Mouse (Mus musculus): Measurements from ENCODE around the gene Nr1i2.
"Not testable (repeated sequence)": the region's sequence is repeated elsewhere in the genome, so short reads cannot be mapped to it uniquely, and the experiment has no call there.

The Nr1i2 gene

DNA sequence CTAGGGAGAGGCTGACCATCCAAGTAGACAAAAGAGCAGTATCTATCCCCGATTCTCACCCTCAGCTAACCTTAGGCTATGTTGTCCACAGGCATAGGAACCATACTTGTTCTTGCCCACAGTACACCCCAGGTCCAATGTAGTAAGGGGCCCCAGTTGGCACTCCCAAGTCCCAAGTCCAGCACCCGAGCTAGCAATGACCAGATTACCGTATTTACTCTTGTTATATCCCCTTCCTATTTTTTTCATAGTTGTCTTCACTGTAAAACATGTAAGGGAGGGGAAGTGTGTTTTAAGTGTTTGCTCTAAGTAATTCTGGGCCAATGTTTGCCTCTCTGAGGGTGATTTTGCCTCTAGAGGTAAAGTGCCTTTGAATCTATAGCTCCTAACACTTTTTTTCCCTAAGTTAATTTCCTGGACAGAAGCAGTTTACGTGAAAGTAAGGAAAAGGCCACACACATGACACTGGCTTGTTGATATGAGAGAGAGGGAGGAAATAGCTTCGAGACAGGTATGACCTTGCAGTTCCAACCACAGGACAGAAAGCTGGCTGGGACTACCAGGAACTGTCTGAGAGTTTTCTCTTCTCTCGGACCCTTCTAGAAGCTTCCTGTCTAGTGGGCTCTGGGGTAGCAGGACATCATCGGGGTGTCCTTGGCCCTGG is at the start of gene Nr1i2:
Gene Nr1i2 (minus strand): TSS at position 140 of the 664 bp plus-strand sequence.
- DNase-seq (ENCODE audit: low spot score): no peak

DNA sequence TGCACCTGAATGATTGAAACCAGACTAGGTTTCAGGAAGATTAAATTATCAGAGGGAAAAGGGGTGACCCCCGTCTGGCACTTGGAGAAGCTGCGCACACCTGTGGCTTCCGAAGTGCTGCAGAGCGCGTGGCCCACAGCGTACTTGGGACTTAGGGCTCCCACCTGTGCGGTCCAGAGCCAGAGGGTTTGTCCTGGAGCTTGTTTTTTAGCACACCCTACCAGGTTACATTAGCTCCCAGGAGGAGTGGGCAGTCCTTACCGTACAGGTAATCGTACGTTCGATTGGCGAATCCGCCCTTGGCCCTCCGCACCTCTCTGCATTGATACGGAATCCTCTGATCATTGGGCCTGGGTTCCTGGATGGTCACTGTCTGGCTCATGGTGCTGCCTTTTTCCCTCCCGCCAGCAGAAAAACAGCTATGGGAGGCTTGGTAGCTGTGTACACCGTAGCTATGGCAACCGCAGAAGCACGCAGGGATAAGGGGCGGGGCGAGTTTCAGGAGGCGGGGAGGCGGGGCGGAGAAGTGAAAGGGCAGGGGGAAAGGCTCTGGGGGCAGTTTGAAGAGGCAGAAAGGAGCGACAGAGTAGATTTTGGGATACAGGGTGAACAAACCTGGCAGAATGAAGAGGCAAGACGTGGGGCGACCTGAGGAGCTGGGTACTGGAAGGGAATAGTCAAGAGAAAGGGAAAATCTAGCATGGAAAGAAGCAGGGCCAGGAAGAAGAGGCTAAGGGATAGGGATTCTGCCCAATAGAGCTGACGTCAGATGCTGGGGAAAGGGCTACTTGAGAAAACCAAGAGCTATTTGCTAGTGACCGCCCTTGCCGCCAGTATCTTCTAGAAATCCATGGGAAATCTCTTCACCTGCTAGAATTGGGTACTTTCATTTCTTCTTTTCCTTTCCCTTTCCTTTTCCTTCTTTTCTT is 47.0 kb upstream of the Nr1i2 start, which contains the start of gene Maats1:
Gene Maats1 (minus strand): TSS at position 748 of the 929 bp plus-strand sequence.
- peak; percentile 70 for DNase-seq (ENCODE audit: low spot score)

DNA sequence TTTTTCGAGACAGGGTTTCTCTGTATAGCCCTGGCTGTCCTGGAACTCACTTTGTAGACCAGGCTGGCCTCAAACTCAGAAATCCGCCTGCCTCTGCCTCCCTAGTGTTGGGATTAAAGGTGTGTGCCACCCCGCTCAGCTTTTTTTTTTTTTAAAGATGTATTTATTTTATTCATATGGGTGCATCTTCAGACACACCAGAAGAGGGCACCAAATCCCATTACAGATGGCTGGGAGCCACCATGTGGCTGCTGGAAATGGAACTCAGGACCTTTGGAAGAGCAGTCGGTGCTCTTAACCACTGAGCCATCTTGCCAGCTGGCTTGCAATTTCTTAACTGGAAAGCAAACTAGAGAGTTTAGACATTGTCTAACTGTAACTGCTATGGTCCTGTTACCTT is 43.5 kb upstream of the Nr1i2 start:
- DNase-seq (ENCODE audit: low spot score): not testable (repeated sequence)

DNA sequence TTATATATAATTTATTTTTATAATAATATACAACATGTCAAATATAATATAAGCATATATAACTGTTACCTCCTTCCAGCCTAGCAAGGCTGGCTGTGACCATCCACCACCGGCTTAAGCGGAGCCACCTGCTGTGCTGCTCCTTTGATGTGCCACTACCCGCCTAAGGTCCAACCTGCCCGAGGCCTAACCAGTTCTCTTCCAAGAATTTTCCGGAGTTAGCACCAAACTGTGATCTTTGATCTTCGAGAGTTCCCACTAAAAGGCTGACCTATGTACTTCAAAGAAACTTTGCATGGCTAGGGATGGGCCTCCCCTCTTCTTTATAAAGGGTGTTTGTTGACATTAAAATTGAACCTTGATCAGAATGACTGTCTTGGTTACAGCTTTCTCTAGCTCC is 39.8 kb upstream of the Nr1i2 start:
- DNase-seq (ENCODE audit: low spot score): no peak

DNA sequence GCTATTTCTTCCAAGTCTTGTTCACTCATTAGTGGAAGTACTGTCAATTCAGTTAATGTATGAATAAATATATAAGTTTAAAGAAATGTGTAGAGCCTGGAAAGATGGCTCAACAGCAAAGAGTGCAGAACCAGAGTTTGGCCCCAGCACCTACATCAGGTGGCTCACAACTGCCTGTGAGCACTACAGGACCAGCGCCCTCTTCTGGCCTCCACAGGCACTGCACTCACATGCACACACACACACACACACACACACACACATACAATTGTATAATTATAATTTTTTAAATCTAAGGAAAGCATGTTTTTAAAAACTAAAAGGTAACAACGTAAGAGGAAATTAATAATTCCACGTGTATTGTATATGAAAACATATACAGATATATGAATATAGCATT is 34.7 kb upstream of the Nr1i2 start:
- no peak for DNase-seq (ENCODE audit: low spot score)

DNA sequence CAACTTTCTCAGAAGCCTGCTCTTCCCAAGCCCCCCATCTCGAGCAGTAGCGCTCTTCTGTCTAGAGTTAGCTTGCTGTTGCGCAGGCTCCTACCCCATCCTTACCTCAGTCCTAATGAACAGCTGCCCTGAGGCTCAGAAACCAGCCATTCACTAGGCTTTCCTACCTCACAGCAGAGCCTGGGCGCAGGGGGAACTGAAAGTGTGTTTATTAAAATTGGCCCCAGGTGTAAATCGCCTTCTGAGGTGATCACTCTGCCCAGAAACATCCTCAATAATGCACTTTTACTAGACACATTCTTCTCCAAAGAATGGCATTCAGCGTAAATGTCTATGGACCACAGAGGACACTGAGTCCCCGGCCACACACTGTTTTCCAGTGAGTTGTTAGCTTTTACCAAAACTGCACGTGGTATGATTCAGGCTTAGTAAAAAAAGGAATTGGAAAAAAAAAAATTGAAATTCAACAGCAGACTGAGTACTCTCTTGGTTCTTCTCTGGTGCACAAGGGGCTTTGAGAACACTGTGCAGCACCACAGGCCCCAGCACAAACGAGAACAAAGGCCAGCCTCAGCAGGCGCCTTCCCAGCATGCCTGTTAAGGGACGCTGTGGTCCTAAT is 32.3 kb upstream of the Nr1i2 start:
- no peak for DNase-seq (ENCODE audit: low spot score)

DNA sequence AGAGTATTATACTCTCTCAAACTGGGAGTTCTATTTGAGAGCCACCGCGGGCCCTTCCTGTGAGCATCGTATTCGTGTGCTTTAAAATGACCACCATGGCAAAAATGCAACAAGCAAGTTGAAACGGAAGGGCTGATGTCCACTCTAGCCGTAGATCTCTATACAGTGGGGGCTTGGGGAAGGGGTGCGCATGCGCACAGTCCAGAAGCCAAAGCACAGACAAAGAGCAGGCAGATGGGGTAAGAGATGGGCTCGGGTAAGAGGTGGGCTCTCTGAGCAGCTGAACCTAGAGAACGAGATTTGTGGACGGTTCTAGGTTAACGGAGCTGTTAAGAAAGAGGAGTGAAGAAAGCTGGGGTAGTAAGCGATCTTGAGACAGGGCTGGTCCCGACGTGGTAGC is 29.7 kb upstream of the Nr1i2 start:
- no peak for DNase-seq (ENCODE audit: low spot score)

DNA sequence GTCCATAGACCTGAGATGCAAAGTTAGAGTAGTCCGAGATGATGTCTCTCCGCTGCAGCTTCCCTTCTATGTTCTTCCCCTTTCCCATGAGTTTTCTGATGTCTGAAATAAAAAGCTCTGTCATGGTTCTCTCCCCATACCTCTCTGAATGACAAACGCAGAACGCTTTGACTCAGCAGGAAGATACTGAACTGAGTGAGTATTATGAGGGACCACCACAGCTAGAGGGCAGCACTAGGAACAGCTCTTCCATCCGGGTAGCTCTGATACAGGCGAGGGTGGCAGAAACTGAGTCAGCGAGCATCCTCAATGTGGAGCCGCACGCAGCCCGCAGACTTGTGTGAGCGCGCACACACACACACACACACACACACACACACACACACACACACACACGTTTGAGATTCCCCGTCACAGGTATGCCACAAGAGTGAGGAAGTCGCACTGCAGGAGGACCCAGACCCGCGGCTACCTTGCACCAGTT is 26.9 kb upstream of the Nr1i2 start:
- DNase-seq (ENCODE audit: low spot score): peak; percentile 72

DNA sequence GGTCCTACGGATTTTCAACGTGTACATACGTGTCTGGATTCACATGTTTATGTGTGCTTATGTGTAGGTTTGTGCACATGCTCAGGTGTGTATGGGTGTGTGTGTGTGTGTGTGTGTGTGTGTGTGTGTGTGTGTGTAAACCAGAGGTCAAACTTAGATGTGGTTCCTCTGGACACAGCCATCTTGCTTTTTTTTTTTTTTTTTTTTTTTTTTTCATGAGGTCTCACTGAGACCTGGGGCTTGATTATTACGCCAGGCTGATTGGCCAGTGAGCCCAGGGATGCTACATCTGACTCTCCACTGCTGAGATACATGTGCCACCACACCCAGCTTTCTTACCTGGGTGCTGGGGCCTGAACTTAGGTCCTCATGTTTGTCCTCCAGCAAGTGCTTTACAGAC is 24.5 kb upstream of the Nr1i2 start:
- no peak for DNase-seq (ENCODE audit: low spot score)

DNA sequence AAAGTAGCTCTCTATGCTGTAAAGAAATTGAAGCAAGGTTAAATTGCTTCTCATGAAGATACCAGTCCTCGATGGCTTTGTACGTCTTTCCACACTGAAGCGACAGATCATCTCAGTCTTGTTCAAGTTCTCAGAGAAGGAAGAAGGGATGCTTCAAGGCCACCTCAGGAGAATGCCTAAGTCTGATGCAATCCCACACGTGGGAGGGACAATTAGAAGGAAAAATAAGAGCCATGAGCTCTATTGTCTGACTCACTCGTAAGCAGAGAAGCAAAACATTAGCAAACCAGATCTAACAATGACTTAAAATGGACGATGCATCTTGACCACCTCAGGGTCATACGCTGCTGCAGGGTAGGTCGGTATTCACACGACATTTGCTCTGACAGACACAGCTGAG is 23.9 kb upstream of the Nr1i2 start:
- no peak for DNase-seq (ENCODE audit: low spot score)

DNA sequence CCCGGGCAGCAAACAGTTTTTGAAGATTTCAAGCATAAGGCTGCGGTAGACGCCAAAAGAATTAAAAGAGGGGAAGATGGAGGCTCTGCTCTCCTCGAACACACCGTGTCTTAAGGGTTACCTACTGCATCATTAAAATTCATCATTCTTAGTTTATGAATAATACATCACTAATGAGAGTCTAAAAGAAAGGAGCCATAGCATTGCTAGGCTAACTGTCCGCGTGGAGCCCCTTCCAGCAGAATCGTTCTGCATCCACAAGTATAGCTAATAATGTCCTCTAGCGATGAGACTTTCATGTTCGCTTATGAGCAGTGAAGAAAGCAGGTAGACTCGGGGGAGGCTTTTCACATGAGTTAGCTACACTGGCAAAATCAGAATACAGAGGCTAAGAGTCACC is 13.6 kb upstream of the Nr1i2 start:
- no peak for DNase-seq (ENCODE audit: low spot score)

DNA sequence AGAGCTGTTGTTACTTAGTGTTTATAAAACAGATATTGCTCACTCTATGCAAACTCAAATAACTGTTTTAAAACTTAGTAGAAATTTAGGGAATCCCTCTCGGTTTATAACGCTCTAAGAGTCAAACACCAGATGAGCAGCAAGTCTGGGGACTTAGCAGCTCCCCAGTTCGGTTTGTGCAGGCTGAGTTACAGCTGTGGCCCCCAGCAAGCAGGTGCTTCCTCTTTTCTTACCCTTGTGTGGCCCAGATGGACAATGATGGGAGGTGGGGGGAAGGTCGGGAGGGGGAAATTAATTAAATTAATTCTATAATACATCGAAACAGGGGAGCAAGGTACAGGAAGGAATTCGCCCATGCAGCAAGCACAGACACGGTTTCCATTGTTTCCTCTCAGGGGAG is 13.0 kb upstream of the Nr1i2 start:
- no peak for DNase-seq (ENCODE audit: low spot score)

DNA sequence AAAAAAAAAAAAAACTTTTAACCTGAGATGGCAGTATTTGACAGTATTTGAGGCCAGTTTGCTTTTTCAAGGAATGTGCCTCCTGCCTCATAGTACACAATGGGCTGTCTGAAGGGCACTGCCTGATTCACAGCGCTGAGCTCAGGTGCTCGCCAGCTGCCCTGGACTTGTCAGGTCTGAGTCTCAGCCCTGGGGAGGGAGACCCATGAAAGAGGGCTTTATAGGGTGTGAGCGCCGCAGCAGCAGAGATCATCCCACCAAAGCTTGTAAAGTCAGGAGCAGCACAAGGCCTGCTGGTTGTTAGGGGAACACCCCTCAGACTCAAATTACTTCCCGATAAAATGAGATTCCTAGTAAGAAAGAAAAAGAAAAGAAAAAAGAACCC is 12.6 kb upstream of the Nr1i2 start:
- no peak for DNase-seq (ENCODE audit: low spot score)

DNA sequence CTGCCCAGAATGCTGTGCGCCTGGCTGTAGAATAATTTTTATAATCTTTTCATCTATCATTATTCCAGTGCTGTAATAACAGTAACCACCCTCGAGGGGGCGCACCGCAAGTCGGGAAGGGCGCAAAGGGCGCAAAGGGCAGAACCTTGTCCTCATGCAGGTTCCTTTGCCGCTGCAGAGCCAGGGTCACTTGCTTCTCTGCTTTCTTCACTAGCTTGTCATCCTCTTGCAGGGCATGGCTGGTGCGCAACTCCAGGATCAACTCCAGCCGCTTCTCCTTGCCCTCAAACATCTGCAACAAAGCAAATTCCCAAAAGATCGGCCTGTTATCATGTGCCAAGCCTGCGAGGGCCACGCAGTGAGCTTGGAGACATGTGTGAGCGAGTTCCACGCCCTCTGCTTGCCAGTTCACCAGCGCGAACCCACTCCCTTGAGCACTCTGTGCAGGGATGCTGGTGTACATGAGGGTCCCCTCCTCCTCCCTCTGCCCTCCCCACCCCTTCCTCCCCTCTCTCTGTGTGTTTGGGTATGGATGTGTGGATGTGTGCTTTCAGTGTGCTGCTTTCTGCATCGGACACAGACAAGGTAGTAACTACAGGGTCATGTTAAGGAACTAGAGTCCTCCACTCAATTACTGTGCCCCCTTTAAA is 12.1 kb upstream of the Nr1i2 start:
- no peak for DNase-seq (ENCODE audit: low spot score)

DNA sequence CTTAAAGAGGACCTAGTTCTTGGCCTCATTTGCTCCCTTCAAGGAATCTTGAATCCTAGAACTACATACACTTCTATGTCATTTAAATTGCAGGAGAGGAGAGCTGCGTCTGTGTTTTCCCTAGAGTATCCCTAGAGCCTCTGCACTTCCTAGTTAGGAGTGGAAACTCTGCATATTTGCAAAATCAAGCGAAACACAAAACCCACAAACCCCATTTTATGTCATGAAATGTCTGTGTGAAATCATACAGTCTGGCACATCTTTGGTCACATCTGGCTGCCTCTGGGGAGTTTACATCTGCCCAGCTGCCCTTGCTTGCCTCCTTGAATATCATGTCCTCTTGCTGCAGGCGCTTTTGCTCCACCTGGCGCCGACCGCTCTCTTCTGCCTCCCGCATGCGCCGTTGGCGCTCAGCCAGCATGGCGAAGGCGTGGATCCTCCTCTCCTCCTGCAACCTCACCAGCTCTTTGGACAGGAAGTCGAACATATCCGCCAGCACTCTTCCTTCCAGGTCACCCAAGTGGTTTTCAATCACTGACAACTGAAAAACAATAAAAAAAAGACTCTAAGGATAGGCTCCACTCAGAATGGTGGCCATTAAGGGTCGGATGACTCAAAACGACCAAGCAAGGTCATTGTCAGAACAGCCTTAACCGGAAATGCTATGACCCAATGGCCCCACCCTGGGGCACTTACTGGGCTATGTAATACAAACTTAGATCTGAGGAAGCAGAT is 10.0 kb upstream of the Nr1i2 start:
- no peak for DNase-seq (ENCODE audit: low spot score)

DNA sequence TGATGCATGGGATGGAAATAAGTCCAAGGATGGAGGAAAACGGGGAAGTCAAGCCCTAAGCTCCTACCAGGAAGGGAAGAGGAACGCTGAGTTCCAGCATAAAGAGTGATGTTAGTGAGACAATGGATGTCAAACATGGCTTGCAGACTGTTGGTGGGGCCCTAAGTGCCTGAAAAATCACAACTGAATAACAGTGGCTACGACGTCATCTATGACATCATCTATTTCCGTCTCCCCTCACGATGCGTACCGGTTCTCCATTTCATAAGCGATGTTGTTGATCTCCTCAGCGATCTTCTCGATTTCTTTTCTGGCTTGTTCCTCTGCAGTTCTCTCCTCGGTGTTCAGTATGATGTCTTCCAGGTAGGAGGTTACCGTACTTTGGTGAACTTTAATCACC is 7.7 kb upstream of the Nr1i2 start:
- no peak for DNase-seq (ENCODE audit: low spot score)

DNA sequence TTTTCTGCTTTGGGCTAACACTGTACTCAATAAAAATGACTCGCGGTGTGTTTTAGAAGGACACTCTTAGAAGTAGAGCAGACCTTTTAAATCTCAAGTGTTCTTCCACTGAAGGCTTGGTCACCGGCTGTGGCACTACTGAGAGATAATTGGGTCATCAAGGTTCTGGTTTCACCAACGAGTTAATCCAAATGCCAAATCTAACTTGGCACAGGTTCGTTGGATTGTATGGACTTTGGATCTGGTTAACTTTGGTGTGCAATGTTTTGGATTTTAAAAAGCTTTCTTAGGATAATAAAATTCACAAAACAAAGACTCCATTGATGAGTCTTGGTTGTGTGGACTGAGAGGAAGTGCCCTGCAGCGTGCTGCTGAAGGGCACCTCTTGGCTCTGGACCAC is 3.8 kb upstream of the Nr1i2 start:
- no peak for DNase-seq (ENCODE audit: low spot score)

DNA sequence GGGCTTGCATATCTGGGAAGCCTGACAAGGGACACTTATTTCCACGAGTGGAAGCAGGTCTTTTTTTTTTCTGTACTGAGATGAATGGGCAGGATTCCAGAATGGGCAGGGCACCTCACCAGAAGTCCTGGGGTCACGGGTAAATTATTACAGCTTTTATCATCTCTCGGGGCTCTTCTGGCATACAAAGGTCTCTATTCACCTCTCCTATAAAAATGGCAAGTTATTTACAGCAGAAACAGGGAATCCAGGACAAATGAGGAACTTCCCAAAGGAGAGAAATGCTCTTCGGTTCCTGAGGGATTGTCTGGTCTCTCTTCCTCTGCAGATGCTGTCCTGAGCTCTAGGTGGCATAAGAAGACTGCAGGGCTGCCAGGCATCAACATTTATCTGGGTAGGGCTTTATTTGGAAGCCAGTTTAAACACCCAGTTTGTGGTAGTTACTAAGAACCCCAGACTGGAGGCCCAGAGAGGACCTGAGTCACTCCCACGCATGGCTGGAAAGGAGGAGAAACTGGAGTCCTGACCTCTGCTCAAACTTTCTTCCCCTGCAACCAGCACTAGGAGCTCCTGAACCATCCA is 816 bp upstream of the Nr1i2 start:
- no peak for DNase-seq (ENCODE audit: low spot score)

DNA sequence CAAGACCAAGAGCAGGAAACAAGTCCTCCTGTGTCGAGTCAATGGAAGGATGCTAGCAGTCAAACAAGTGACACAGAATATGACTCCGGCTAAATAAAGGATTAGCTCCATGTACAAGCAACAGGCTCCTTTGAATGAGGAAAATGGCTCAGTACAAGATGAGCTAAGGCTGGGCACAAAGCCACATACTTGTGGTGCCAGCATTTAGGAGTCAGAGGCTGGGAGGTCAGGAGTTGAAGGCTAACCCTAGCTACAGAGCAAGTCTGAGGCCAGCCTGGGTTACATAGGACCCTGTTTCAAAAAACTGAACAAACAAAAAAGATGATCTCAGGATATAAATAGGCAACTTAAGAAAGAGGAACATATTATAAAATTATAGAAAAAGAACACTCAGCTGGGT is 4.5 kb downstream of the Nr1i2 start:
- DNase-seq (ENCODE audit: low spot score): no peak

DNA sequence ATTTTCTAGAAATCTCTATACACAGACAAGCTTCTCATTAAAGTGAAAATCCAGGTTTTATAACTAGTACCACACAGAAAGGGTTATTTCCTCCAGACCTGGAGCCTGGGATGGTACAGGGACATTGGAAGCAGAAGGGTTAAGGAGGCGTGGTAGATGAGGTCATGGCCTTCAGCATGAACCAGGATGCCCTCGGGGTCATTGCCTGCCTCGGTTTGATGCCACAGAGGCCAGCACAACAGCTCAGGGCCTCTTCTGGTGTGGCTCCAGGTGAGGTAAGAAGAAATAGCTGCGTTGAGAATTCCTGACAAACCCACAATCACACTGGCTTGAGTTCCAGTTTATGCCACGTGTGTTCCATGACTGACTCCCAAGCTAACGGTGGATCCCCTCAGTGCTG is 5.8 kb downstream of the Nr1i2 start:
- no peak for DNase-seq (ENCODE audit: low spot score)

DNA sequence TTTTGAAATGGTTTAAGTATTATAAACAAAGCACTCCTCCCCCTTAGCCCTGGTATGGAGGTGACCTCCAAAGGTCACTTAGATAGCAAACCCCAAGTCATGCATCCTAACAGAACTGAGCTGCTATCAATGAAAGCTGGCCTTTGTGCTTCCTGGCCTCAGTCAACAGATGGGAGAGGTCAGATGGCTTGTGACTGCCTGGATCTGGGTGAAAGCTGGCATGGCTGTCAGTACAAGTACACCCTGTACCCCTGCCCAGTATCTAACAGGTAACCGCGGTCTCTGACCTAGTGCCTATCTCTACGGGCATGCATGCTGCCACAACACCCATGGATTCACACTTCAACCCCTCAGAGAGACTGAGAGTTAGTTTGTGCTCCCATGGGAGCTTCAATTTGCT is 6.9 kb downstream of the Nr1i2 start:
- DNase-seq (ENCODE audit: low spot score): no peak

All from layer of hippocampus, adult 11-12 months (tissue).